Mouse (Mus musculus): ENCODE measurements at regions not wholly inside any gene's neighbourhood (a gene's known extent, or its start where the extent isn't known, plus 50 kb on each side); places are given as distances from the start of the nearest gene placed in this dataset.

DNA sequence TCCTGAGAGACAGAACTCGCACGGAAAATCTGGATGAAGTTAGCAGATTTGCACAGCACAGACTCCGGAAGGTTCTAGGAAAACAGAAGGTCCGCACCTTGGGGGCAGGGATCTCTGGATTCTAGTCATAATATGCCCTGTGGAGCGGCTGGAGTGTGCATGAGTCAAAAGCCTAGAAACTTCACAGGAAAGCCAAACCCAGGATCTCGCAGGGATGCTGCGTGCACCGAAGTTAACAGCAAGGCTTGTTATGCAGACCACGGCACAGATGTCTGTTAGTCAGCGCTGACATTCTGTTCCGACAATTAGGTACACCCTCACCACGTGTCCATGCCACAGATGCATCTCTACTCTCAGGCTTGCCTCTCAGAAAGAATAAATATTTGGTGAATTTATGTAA is 274.3 kb downstream of the Rwdd3 start:
- TF ChIP-seq CTCF (IDR thresholded peaks at IDR 0.05; ENCODE audit: borderline replicate concordance, insufficient read depth, low read depth, low read length) (no peak), POLR2A (IDR thresholded peaks at IDR 0.05; ENCODE audit: borderline replicate concordance, insufficient read depth, low read length) (no peak)
- Histone ChIP-seq H3K4me3 (replicated peaks; ENCODE audit: insufficient read depth, low read depth, low read length) (no peak overlapping the region), H3K27me3 (ENCODE audit: control insufficient read depth, insufficient read depth, low read length) (no peaks in the 10 kb centered on the region), H3K4me1 (ENCODE audit: control insufficient read depth, insufficient read depth, low read length) (no peaks in the 10 kb centered on the region; the same call in 1 of the 2 replicates), H3K27ac (ENCODE audit: insufficient read depth, low read length) (no peak overlapping the region)
- DNase-seq = peak; percentile 80 to 89
- 12% methylated on average over 12 of the region's 12 CpGs for WGBS

DNA sequence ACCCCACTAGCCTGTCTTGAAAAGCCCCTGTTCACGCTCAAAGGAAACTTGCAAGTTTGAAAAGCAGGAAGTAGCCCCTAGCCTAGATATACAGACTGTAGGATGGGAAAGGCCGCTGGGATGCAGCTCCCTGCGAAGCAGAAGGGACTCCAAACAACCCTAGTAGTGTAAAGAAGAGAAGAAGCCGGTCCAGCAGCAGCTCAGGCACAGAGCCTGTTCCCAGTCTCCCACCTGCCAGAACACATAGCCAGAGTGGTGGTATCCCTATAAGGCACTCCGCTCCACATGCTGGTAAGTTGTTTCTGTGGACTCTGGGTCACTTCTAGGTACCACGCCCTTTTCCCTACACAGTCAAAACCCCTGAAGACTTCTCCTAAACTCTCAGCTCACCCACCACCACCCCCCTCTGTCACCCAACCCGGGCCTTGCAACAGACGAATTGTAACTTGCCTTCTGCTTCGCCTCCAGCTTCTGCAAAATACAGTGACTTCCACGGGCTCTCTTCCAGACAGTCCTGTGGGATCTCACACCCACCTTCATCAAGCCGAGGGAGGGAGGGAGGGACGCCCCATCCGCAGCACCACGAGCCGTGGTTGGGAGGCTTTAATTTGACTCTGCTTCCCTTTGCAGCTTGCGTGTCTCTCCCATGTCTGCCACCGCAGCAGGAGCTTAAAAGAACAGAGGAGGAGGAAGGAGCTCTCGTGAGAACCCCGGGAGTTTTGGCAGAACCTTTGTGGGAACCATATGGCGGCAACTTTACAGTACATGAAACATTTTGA is 285.2 kb downstream of the Rwdd3 start:
- Histone ChIP-seq H3K4me3 (replicated peaks; ENCODE audit: insufficient read depth, low read depth, low read length) (peak overlapping the region; percentile 54), H3K27ac (ENCODE audit: insufficient read depth, low read length) (peak overlapping the region; percentile 9; the same call in 1 of the 2 replicates), H3K4me1 (ENCODE audit: control insufficient read depth, insufficient read depth, low read length) (no peaks in the 10 kb centered on the region), H3K27me3 (ENCODE audit: control insufficient read depth, insufficient read depth, low read length) (no peaks in the 10 kb centered on the region)
- 12% methylated on average over 20 of the region's 20 CpGs for WGBS
- peak; percentile 76 to 85 for DNase-seq
- no peak for TF ChIP-seq CTCF (IDR thresholded peaks at IDR 0.05; ENCODE audit: borderline replicate concordance, insufficient read depth, low read depth, low read length)
- peak; percentile 15; the same call in 1 of the 2 replicates for TF ChIP-seq POLR2A (IDR thresholded peaks at IDR 0.05; ENCODE audit: borderline replicate concordance, insufficient read depth, low read length)

DNA sequence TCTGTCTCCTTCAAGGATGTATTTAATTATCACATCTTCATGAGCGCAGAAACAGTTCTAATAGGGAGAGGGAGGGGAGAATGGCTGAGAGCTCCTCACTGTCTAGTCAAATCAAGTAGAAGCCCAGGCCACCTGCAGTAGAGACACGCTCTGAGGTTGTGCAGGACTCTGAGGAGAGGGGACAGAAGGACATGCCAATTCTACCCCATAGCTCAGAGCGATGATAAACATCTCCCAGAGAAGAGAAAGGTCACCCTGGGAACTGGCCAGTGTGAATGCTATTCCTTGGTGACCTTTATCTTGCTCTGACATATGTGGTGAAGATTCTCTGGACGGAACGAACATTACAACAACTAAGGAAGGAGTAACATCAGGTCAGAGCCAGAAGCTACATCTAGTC is 286.1 kb downstream of the Rwdd3 start:
- peak; percentile 46 to 55 for DNase-seq
- TF ChIP-seq CTCF (IDR thresholded peaks at IDR 0.05; ENCODE audit: borderline replicate concordance, insufficient read depth, low read depth, low read length) = no peak
- no peak for TF ChIP-seq POLR2A (IDR thresholded peaks at IDR 0.05; ENCODE audit: borderline replicate concordance, insufficient read depth, low read length)
- WGBS = 41% methylated on average over 5 of the region's 5 CpGs
- Histone ChIP-seq H3K27ac (ENCODE audit: insufficient read depth, low read length) (peak overlapping the region; percentile 61), H3K4me1 (ENCODE audit: control insufficient read depth, insufficient read depth, low read length) (no peaks in the 10 kb centered on the region), H3K4me3 (replicated peaks; ENCODE audit: insufficient read depth, low read depth, low read length) (peak overlapping the region; percentile 60), H3K27me3 (ENCODE audit: control insufficient read depth, insufficient read depth, low read length) (no peaks in the 10 kb centered on the region)

DNA sequence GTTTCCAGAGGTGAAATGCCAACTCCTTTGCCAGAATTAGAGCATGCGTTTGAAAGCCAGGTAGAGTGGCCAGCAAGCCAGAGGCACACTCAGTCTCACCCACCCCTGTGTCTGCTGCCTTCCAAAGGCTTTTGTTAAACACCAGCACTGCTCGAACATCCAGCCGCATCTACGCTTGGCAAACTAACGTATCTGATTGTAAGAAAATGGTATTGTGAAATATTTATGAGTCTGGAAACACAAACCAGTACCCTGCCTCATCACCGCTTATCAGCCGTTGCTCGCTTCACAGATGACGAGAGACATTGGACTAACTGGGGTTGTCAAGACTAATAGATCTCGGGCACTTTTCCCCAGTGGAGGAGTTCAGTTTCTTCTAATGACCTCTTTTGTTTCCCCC is 287.3 kb downstream of the Rwdd3 start:
- Histone ChIP-seq H3K4me3 (replicated peaks; ENCODE audit: insufficient read depth, low read depth, low read length) (no peak overlapping the region), H3K4me1 (ENCODE audit: control insufficient read depth, insufficient read depth, low read length) (no peaks in the 10 kb centered on the region), H3K27me3 (ENCODE audit: control insufficient read depth, insufficient read depth, low read length) (no peaks in the 10 kb centered on the region), H3K27ac (ENCODE audit: insufficient read depth, low read length) (no peak overlapping the region)
- DNase-seq = peak in 1 of 2 experiments; percentile 34
- WGBS = 87% methylated on average over 10 of the region's 10 CpGs
- TF ChIP-seq POLR2A (IDR thresholded peaks at IDR 0.05; ENCODE audit: borderline replicate concordance, insufficient read depth, low read length) (no peak), CTCF (IDR thresholded peaks at IDR 0.05; ENCODE audit: borderline replicate concordance, insufficient read depth, low read depth, low read length) (no peak)

DNA sequence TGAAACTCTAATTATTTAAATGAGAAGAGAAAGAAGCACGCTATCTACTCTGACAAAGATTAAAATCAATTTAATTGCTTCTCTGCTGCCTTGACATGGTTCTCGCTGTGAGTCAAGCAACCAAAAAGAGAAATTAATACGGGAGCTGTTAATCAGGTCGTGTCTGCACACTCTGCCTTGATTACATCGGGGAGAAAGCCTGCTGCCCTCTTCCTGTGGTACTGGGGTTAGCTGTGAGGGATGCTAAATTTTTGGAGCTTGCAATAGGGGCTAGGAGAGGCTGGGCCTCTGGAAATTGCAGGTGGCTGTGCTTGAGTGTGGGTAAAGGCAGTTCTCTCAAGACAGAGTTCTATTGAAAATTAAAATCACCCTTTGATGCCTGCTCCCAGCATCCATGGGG is 287.8 kb downstream of the Rwdd3 start:
- no peaks in the 10 kb centered on the region for H3K27me3 ChIP-seq (ENCODE audit: control insufficient read depth, insufficient read depth, low read length)
- H3K27ac ChIP-seq (ENCODE audit: insufficient read depth, low read length) = no peak overlapping the region
- H3K4me3 ChIP-seq (replicated peaks; ENCODE audit: insufficient read depth, low read depth, low read length) = no peak overlapping the region
- H3K4me1 ChIP-seq (ENCODE audit: control insufficient read depth, insufficient read depth, low read length) = no peaks in the 10 kb centered on the region
- 37% methylated on average over 5 of the region's 5 CpGs for WGBS
- TF ChIP-seq POLR2A (IDR thresholded peaks at IDR 0.05; ENCODE audit: borderline replicate concordance, insufficient read depth, low read length) (no peak), CTCF (IDR thresholded peaks at IDR 0.05; ENCODE audit: borderline replicate concordance, insufficient read depth, low read depth, low read length) (no peak)
- DNase-seq = peak; percentile 33 to 40

DNA sequence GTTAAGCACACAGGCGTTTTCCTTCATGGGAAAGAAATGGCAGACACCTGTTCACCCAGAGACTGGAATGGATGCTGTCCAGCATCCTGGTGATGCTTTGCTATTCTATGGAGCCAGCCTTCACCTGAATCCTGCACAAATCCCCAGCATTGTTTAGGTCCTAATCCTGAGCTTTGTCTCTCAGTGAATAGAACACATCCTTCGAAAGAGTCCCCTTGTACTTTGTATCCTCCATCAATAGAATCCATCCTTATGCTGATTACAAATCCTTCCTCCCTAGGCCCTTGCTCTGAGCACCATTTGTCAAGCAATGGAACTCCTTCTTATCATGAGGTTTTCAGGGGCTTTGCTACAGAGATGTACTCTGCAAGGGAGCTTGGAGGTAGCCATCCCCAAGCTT is 292.1 kb downstream of the Rwdd3 start:
- Histone ChIP-seq H3K4me3 (replicated peaks; ENCODE audit: insufficient read depth, low read depth, low read length) (no peak overlapping the region), H3K4me1 (ENCODE audit: control insufficient read depth, insufficient read depth, low read length) (no peaks in the 10 kb centered on the region), H3K27me3 (ENCODE audit: control insufficient read depth, insufficient read depth, low read length) (no peaks in the 10 kb centered on the region), H3K27ac (ENCODE audit: insufficient read depth, low read length) (no peak overlapping the region)
- no peak for TF ChIP-seq POLR2A (IDR thresholded peaks at IDR 0.05; ENCODE audit: borderline replicate concordance, insufficient read depth, low read length)
- DNase-seq = no peak
- WGBS = 71% methylated on average over 2 of the region's 2 CpGs

DNA sequence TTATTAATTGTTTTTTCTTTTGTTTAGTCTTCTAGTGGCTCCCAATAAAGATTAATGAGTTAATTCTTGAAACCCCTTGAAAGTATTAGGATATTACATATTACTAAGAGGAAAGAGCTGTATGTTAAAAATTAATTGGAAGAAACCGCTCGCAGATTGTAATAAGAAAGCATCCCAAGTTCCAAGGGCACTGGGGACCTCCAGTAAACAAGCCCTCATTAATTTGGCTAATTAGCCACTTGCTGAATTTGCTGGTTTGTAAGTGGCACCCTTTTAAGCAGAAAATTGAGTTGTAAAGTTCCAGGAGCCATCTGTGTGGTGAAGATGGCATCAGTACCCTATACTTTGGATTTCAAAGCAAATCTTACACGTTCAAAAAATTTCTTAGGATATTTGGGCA is 295.8 kb downstream of the Rwdd3 start:
- TF ChIP-seq CTCF (IDR thresholded peaks at IDR 0.05; ENCODE audit: borderline replicate concordance, insufficient read depth, low read depth, low read length) = no peak
- no peak for TF ChIP-seq POLR2A (IDR thresholded peaks at IDR 0.05; ENCODE audit: borderline replicate concordance, insufficient read depth, low read length)
- no peak for DNase-seq
- WGBS = 86% methylated on average over 3 of the region's 3 CpGs
- Histone ChIP-seq H3K4me3 (replicated peaks; ENCODE audit: insufficient read depth, low read depth, low read length) (no peak overlapping the region), H3K27me3 (ENCODE audit: control insufficient read depth, insufficient read depth, low read length) (no peaks in the 10 kb centered on the region), H3K27ac (ENCODE audit: insufficient read depth, low read length) (no peak overlapping the region), H3K4me1 (ENCODE audit: control insufficient read depth, insufficient read depth, low read length) (no peaks in the 10 kb centered on the region)

DNA sequence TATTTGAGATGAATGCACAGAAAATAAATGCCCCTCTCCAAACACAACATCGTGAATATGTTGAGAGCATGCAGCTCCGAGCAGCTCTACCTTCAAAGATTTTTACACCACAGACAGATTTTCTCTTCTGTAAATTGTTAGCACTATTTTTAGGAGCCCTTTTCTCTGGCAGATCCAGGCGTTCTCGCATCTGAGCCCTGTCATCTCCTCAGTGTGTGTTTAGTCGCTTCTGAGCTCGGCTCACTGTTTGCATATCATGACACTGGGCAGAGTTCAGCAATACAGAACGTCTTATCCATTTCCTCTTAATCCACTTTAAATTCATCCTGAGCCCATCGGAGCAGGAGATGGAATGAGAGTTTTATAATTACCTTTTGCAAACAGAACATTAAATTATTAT is 306.5 kb downstream of the Rwdd3 start:
- Histone ChIP-seq H3K27me3 (ENCODE audit: control insufficient read depth, insufficient read depth, low read length) (no peaks in the 10 kb centered on the region), H3K4me1 (ENCODE audit: control insufficient read depth, insufficient read depth, low read length) (peaks cover 3% of the 10 kb centered on the region; the same call in 1 of the 2 replicates), H3K27ac (ENCODE audit: insufficient read depth, low read length) (0 out of 2 replicates have a peak overlapping the region, but pooled peaks have one; percentile 33), H3K4me3 (replicated peaks; ENCODE audit: insufficient read depth, low read depth, low read length) (no peak overlapping the region)
- WGBS = 53% methylated on average over 8 of the region's 8 CpGs
- DNase-seq = peak; percentile 30 to 40
- TF ChIP-seq CTCF (IDR thresholded peaks at IDR 0.05; ENCODE audit: borderline replicate concordance, insufficient read depth, low read depth, low read length) (no peak), POLR2A (IDR thresholded peaks at IDR 0.05; ENCODE audit: borderline replicate concordance, insufficient read depth, low read length) (no peak)
